Mouse (Mus musculus) induced T-regulatory cell, adult 2 months (primary cell): ENCODE measurements around the gene Dtx2.
"Not testable (repeated sequence)": the region's sequence is repeated elsewhere in the genome, so short reads cannot be mapped to it uniquely, and the experiment has no call there.

Experiments
- DNase-seq: peaks from one replicate; pipeline ENCODE4 v3.0.0-alpha.2; 2012; ENCODE audit warnings: low read depth

Dtx2 gene

DNA sequence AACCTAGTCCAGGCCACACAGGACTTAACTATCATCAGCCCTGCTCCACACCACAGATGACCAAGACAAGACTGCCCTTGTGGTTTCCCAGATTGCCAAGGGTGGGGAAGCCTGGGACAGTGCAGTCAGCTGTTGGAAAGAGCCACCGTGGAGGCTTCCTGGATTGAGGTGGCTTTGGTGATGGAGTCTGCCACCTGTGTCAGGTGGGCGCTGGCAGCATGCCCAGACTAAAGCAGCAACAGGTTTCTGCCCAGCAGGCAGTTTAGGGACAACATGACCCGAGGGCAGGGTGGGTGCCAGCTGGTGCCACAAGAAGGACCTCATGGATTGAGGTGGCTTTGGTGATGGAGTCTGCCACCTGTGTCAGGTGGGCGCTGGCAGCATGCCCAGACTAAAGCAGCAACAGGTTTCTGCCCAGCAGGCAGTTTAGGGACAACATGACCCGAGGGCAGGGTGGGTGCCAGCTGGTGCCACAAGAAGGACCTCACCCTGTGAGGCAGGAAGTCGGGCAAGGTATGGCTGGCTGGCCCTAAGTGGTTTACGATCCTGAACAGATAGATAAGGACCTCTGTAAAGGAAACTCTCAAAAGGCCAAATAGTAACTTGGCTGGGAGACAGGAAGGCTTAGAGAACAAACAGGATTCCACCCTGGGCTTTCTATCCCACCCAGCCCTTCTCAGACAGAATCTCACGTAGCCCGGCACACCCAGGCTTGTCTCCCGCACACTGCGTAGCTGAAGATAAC, 72.0 kb downstream of the Dtx2 start:
- not testable (repeated sequence) for DNase-seq

DNA sequence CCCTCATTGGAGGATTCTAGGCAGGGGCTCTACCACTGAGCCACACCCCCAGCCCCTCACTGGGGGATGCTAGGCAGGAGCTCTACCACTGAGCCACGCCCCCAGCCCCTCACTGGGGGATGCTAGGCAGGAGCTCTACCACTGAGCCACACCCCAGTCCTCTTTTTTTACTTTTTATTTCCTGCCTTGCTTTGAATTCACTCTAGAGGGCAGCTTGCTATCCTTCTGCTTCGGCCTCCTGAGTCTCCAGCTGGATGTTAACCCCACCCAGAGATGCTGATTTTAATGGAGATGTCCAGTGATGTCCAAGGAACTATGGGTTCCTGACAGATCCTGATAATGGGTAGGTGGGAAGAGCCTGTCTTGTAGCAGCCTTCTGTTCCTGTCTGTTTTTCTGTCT, 74.8 kb downstream of the Dtx2 start:
- no peak for DNase-seq

DNA sequence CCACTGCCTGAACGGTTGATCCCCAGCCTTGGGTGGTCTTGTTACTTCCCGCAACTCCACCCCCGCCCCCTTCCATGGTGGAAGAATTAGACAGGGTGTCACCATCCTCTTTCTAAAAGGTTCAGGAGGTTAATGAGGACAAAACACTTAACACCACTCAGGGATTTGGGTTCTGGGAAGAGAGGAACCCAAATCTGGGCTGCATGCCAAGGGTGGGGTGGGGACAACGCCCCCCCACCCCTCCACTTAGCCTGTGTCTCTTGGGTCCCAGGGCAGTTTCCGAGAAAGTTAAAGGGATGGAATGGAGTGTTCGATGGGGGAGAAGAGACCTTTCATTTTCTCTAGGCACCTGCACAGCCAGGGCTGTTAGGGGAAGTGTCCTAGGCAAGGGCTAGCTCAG, 78.5 kb downstream of the Dtx2 start:
- DNase-seq: no peak

DNA sequence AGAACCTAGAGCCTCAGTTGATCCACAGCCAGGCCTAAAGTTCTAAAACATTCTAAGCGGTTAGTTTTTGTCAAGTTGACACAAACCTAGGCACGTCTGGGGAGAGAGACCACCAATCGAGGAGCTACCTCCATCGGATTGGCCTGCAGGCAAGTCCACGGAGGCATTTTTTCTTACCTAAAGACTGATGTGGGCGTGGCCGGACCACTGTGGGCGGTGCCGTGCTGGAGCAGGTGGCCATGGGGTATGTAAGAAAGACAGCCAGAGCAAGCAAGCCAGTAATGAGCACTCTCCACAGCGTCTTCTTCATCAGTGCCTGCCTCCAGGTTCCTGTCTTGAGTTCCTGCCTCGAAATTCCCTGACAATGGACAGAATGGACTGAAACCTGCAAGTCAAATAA, 78.9 kb downstream of the Dtx2 start:
- DNase-seq: no peak

DNA sequence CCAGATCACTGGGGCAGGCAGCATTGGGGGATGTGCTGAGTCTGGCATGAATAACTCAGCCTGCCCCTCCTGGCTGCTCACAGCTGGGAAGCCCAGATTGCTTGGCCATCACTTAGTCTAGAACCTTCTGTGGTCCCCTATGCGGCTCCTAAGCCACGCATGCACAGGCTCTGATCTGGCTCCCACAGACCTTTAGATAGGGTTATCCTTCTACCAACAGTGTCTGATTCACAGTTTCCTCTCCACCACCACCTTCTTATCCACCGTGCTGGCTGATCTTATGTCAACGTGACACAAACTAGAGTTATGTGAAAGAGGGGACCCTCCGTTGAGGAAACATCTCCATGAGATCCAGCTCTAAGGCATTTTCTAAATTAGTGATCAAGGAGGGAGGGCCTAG, 80.5 kb downstream of the Dtx2 start:
- no peak for DNase-seq

DNA sequence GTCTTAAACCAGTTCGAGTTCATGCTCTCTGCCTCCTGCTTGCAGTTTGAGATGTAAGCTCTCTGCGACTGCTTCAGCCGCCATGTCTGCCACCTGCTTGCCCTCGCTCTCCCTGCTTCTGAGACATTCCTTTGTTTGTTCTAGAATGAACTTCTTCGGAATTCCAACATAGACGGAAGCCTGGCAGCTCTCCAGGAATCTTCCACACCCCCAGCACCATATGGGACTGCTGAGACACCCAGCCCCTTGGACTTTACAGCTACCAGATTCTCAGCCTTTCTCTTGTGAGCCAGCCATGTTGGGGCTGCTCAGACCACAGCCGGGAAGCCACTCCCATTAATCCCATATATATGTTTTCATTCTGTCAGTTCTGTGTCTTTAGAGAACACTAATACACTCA, 81.7 kb downstream of the Dtx2 start:
- DNase-seq: no peak

DNA sequence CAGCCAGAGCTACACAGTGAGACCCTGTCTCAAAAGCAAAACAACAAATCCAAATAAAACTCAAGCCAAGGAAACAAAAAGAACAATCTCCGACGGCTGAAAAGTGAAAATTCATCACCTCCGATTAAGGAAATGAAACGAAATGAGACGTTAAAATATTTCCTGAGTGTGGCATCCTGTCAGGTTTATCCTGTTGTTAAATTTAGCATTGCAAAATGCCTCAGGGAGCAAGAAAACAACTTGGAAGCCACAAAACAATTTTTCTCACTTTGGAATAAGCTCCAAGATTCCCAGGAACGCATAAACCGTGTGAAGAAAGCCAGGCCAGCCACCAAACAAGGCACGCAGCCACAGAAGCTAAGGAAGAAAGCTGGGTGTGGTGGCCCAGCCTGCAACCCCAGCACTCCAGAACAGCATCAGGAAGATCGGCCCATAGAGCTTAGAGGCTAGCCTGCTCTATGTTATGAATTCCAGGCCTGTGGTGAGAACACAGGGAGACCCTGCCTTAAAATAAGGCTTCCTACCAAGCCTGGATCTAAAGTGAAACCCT, 82.5 kb downstream of the Dtx2 start:
- DNase-seq: no peak

DNA sequence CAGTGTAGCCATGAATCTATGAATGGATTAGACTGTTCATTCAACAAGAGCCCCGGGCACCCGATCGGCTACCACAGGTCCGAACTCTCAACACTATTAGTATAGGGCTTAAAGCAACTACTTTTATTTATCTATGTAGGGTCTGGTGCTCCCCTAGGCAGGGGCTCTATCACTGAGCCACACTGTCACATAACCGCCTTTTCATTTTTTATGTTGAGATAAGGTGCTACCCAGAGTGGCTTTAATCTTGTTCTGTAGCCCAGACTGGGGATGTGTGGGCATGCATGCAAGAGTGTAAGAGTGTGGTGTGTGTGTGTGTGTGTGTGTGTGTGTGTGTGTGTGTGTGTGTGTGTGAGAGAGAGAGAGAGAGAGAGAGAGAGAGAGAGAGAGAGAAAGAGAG, 83.5 kb downstream of the Dtx2 start:
- no peak for DNase-seq

DNA sequence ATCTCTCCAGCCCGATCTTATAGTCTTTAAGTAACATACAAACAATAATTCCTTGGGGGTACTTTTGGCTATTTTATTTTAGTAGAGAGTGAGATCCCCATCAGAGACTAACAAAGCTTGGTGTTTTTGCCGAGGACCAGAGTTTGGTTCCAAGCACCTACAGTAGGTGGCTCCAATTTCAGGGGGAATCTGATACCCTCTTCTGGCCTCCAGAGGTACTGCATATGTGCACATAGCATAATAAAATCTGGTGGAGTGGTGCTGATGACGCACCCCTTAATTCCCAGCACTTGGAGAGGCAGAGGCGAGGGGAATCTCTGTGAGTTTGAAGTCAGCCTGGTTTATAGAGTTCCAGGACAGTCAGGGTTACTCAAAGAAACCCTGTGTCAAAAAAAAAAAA, 87.7 kb downstream of the Dtx2 start:
- peak; percentile 64 for DNase-seq
